Mouse (Mus musculus): ENCODE data around the gene Casp8ap2. TPM values are rescaled to one million over a fixed set of nuclear protein-coding genes. Genes with fewer than 3 reads are reported as not detected.

Gene Casp8ap2
- polyA plus RNA-seq, 1 experiment from 2014 or later: 57.7 TPM

GRCm38 (mm10) chr4:32579850-32580249, 35.4 kb upstream of the Casp8ap2 start:
- H3K4me3 ChIP-seq (ENCODE audit: low read length): no peak overlapping the region
- H3K36me3 ChIP-seq (ENCODE audit: insufficient read depth, low read length): peaks cover 5% of the 10 kb centered on the region; the same call in 1 of the 2 replicates
- WGBS: 85% methylated on average over 8 of the region's 8 CpGs
- H3K9me3 ChIP-seq (ENCODE audit: low read length): no peaks in the 10 kb centered on the region
- no peak overlapping the region for H3K4me2 ChIP-seq (replicated peaks; ENCODE audit: low read depth, low read length)
- no peak overlapping the region for H3K9ac ChIP-seq (replicated peaks; ENCODE audit: low read length)
- no peak overlapping the region for H3K27ac ChIP-seq (ENCODE audit: low read length)
- no peaks in the 10 kb centered on the region for H3K4me1 ChIP-seq (ENCODE audit: insufficient read depth, low read length)
- no peak for ATAC-seq (ENCODE audit: low FRiP score, low TSS enrichment)
- H3K27me3 ChIP-seq (ENCODE audit: insufficient read depth, low read length): no peaks in the 10 kb centered on the region

- H3K9me3 ChIP-seq (ENCODE audit: low read length): no peaks in the 10 kb centered on the region
- H3K36me3 ChIP-seq (ENCODE audit: insufficient read depth, low read length): peaks cover 5% of the 10 kb centered on the region; the same call in 1 of the 2 replicates
- H3K27ac ChIP-seq (ENCODE audit: low read length): no peak overlapping the region
- no peaks in the 10 kb centered on the region for H3K27me3 ChIP-seq (ENCODE audit: insufficient read depth, low read length)
- no peak overlapping the region for H3K4me3 ChIP-seq (ENCODE audit: low read length)
- H3K9ac ChIP-seq (replicated peaks; ENCODE audit: low read length): no peak overlapping the region
- no peaks in the 10 kb centered on the region for H3K4me1 ChIP-seq (ENCODE audit: insufficient read depth, low read length)
- 77% methylated on average over 6 of the region's 6 CpGs for WGBS
- ATAC-seq (ENCODE audit: low FRiP score, low TSS enrichment): no peak
- no peak overlapping the region for H3K4me2 ChIP-seq (replicated peaks; ENCODE audit: low read depth, low read length)
Measured at GRCm38 (mm10) chr4:32584181-32584580, 31.1 kb upstream of the Casp8ap2 start.

GRCm38 (mm10) chr4:32586596-32586995, 28.7 kb upstream of the Casp8ap2 start:
- no peak overlapping the region for H3K4me3 ChIP-seq (ENCODE audit: low read length)
- ATAC-seq (ENCODE audit: low FRiP score, low TSS enrichment): no peak
- H3K27ac ChIP-seq (ENCODE audit: low read length): no peak overlapping the region
- WGBS: 12% methylated on average over 9 of the region's 9 CpGs
- H3K36me3 ChIP-seq (ENCODE audit: insufficient read depth, low read length): no peaks in the 10 kb centered on the region
- H3K9ac ChIP-seq (replicated peaks; ENCODE audit: low read length): no peak overlapping the region
- no peaks in the 10 kb centered on the region for H3K27me3 ChIP-seq (ENCODE audit: insufficient read depth, low read length)
- H3K9me3 ChIP-seq (ENCODE audit: low read length): no peaks in the 10 kb centered on the region
- H3K4me2 ChIP-seq (replicated peaks; ENCODE audit: low read depth, low read length): no peak overlapping the region
- no peaks in the 10 kb centered on the region for H3K4me1 ChIP-seq (ENCODE audit: insufficient read depth, low read length)

GRCm38 (mm10) chr4:32587543-32587942, 27.7 kb upstream of the Casp8ap2 start:
- ATAC-seq (ENCODE audit: low FRiP score, low TSS enrichment): no peak
- WGBS: 88% methylated on average over 5 of the region's 5 CpGs
- no peaks in the 10 kb centered on the region for H3K9me3 ChIP-seq (ENCODE audit: low read length)
- no peak overlapping the region for H3K9ac ChIP-seq (replicated peaks; ENCODE audit: low read length)
- H3K27ac ChIP-seq (ENCODE audit: low read length): no peak overlapping the region
- no peak overlapping the region for H3K4me2 ChIP-seq (replicated peaks; ENCODE audit: low read depth, low read length)
- no peaks in the 10 kb centered on the region for H3K36me3 ChIP-seq (ENCODE audit: insufficient read depth, low read length)
- H3K4me1 ChIP-seq (ENCODE audit: insufficient read depth, low read length): no peaks in the 10 kb centered on the region
- no peak overlapping the region for H3K4me3 ChIP-seq (ENCODE audit: low read length)
- H3K27me3 ChIP-seq (ENCODE audit: insufficient read depth, low read length): no peaks in the 10 kb centered on the region

- Histone ChIP-seq H3K4me3 (ENCODE audit: low read length) (no peak overlapping the region), H3K27me3 (ENCODE audit: insufficient read depth, low read length) (no peaks in the 10 kb centered on the region), H3K9ac (replicated peaks; ENCODE audit: low read length) (no peak overlapping the region), H3K4me1 (ENCODE audit: insufficient read depth, low read length) (no peaks in the 10 kb centered on the region), H3K36me3 (ENCODE audit: insufficient read depth, low read length) (no peaks in the 10 kb centered on the region), H3K4me2 (replicated peaks; ENCODE audit: low read depth, low read length) (no peak overlapping the region), H3K9me3 (ENCODE audit: low read length) (no peaks in the 10 kb centered on the region), H3K27ac (ENCODE audit: low read length) (no peak overlapping the region)
- no peak for ATAC-seq (ENCODE audit: low FRiP score, low TSS enrichment)
- 86% methylated on average over 6 of the region's 6 CpGs for WGBS
Measured at GRCm38 (mm10) chr4:32588237-32588636, 27.0 kb upstream of the Casp8ap2 start.

GRCm38 (mm10) chr4:32601135-32601534, 14.1 kb upstream of the Casp8ap2 start:
- WGBS: 24% methylated on average over 12 of the region's 12 CpGs
- no peak overlapping the region for H3K4me2 ChIP-seq (replicated peaks; ENCODE audit: low read depth, low read length)
- no peaks in the 10 kb centered on the region for H3K4me1 ChIP-seq (ENCODE audit: insufficient read depth, low read length)
- H3K27me3 ChIP-seq (ENCODE audit: insufficient read depth, low read length): no peaks in the 10 kb centered on the region
- peak; percentile 35; the same call in 1 of the 2 replicates for ATAC-seq (ENCODE audit: low FRiP score, low TSS enrichment)
- no peaks in the 10 kb centered on the region for H3K36me3 ChIP-seq (ENCODE audit: insufficient read depth, low read length)
- H3K4me3 ChIP-seq (ENCODE audit: low read length): no peak overlapping the region
- H3K9ac ChIP-seq (replicated peaks; ENCODE audit: low read length): no peak overlapping the region
- no peak overlapping the region for H3K27ac ChIP-seq (ENCODE audit: low read length)
- H3K9me3 ChIP-seq (ENCODE audit: low read length): no peaks in the 10 kb centered on the region

GRCm38 (mm10) chr4:32602660-32603059, 12.6 kb upstream of the Casp8ap2 start, which contains the start of gene Gja10:
Gja10 (minus strand) TSS chr4:32602760.
- no peak within 1 kb of the TSS for H3K27ac ChIP-seq (ENCODE audit: low read length)
- no peaks in the 10 kb centered on the region for H3K36me3 ChIP-seq (ENCODE audit: insufficient read depth, low read length)
- no peak for ATAC-seq (ENCODE audit: low FRiP score, low TSS enrichment)
- no peaks in the 10 kb centered on the region for H3K27me3 ChIP-seq (ENCODE audit: insufficient read depth, low read length)
- no peak within 1 kb of the TSS for H3K4me3 ChIP-seq (ENCODE audit: low read length)
- H3K9ac ChIP-seq (replicated peaks; ENCODE audit: low read length): no peak within 1 kb of the TSS
- H3K4me1 ChIP-seq (ENCODE audit: insufficient read depth, low read length): no peaks in the 10 kb centered on the region
- 70% methylated on average over 3 of the region's 3 CpGs for WGBS
- H3K9me3 ChIP-seq (ENCODE audit: low read length): no peaks in the 10 kb centered on the region
- no peak within 1 kb of the TSS for H3K4me2 ChIP-seq (replicated peaks; ENCODE audit: low read depth, low read length)

- Histone ChIP-seq H3K4me1 (ENCODE audit: insufficient read depth, low read length) (peaks cover 8% of the 10 kb centered on the region), H3K9me3 (ENCODE audit: low read length) (no peaks in the 10 kb centered on the region), H3K27ac (ENCODE audit: low read length) (no peak overlapping the region), H3K36me3 (ENCODE audit: insufficient read depth, low read length) (peaks cover 6% of the 10 kb centered on the region), H3K27me3 (ENCODE audit: insufficient read depth, low read length) (no peaks in the 10 kb centered on the region), H3K4me3 (ENCODE audit: low read length) (no peak overlapping the region), H3K4me2 (replicated peaks; ENCODE audit: low read depth, low read length) (no peak overlapping the region), H3K9ac (replicated peaks; ENCODE audit: low read length) (no peak overlapping the region)
- ATAC-seq (ENCODE audit: low FRiP score, low TSS enrichment): no peak
Measured at GRCm38 (mm10) chr4:32621637-32622036, 6.4 kb downstream of the Casp8ap2 start.

GRCm38 (mm10) chr4:32651669-32652068, 36.4 kb downstream of the Casp8ap2 start:
- Histone ChIP-seq H3K4me3 (ENCODE audit: low read length) (no peak overlapping the region), H3K27ac (ENCODE audit: low read length) (no peak overlapping the region), H3K9me3 (ENCODE audit: low read length) (no peaks in the 10 kb centered on the region), H3K27me3 (ENCODE audit: insufficient read depth, low read length) (no peaks in the 10 kb centered on the region), H3K9ac (replicated peaks; ENCODE audit: low read length) (no peak overlapping the region), H3K4me1 (ENCODE audit: insufficient read depth, low read length) (no peaks in the 10 kb centered on the region), H3K4me2 (replicated peaks; ENCODE audit: low read depth, low read length) (no peak overlapping the region), H3K36me3 (ENCODE audit: insufficient read depth, low read length) (peaks cover 30% of the 10 kb centered on the region)
- 76% methylated on average over 5 of the region's 5 CpGs for WGBS
- ATAC-seq (ENCODE audit: low FRiP score, low TSS enrichment): no peak

GRCm38 (mm10) chr4:32656146-32656904, 41.1 kb downstream of the Casp8ap2 start:
- Histone ChIP-seq H3K36me3 (ENCODE audit: insufficient read depth, low read length) (peaks cover 18% of the 10 kb centered on the region), H3K9ac (replicated peaks; ENCODE audit: low read length) (peak overlapping the region; percentile 78), H3K27ac (ENCODE audit: low read length) (peak overlapping the region; percentile 76), H3K9me3 (ENCODE audit: low read length) (no peaks in the 10 kb centered on the region), H3K4me2 (replicated peaks; ENCODE audit: low read depth, low read length) (peak overlapping the region; percentile 68), H3K4me1 (ENCODE audit: insufficient read depth, low read length) (peaks cover 8% of the 10 kb centered on the region), H3K27me3 (ENCODE audit: insufficient read depth, low read length) (no peaks in the 10 kb centered on the region), H3K4me3 (ENCODE audit: low read length) (peak overlapping the region; percentile 97)
- no peak for ATAC-seq (ENCODE audit: low FRiP score, low TSS enrichment)
- WGBS: 49% methylated on average over 11 of the region's 11 CpGs

Data from kidney, embryonic 16.5 days (tissue).